Mouse (Mus musculus) E14TG2a.4 (cell line): Measurements from ENCODE around the gene Yars.

Experiments used
- H3K27me3 ChIP-seq: 2 replicates; pipeline ENCODE4 v1.6.1; 2014; ENCODE audit warnings: low read length, control low read depth; ENCODE audit not compliant: insufficient read depth
- H3K36me3 ChIP-seq: 2 replicates; pipeline ENCODE4 v1.6.1; 2014; ENCODE audit warnings: low read length, control low read depth; ENCODE audit not compliant: insufficient read depth
- H3K4me1 ChIP-seq: replicated peaks from 2 replicates; pipeline ENCODE4 v1.6.1; 2014; ENCODE audit warnings: low read depth, low read length, control low read depth
- H3K4me3 ChIP-seq: replicated peaks from 2 replicates; pipeline ENCODE4 v1.5.1; 2014; ENCODE audit warnings: mild to moderate bottlenecking, low read length
- H3K9me3 ChIP-seq: 2 replicates; pipeline ENCODE4 v1.6.1; 2014; ENCODE audit warnings: low read length, control low read depth
- CTCF ChIP-seq: conservative IDR thresholded peaks from 2 replicates; pipeline ENCODE4 v1.5.1; 2014; ENCODE audit warnings: low read length
- NANOG ChIP-seq: IDR thresholded peaks from 2 replicates; pipeline ENCODE4 v1.6.1; 2014; ENCODE audit warnings: borderline replicate concordance, low read length, mixed read lengths
- POU5F1 ChIP-seq: IDR thresholded peaks from 2 replicates; pipeline ENCODE4 v1.6.1; 2014; ENCODE audit warnings: low read length, borderline replicate concordance

Yars gene

GRCm38 (mm10) chr4:129248243-129248767 lies 58.7 kb downstream of the Yars start:
- Histone ChIP-seq H3K27me3 (peaks cover 59% of the 10 kb centered on the region), H3K36me3 (no peaks in the 10 kb centered on the region), H3K4me1 (peaks cover 85% of the 10 kb centered on the region), H3K9me3 (no peaks in the 10 kb centered on the region), H3K4me3 (peak overlapping the region; percentile 84)
- no peak for TF ChIP-seq POU5F1

- Histone ChIP-seq H3K27me3 (peaks cover 68% of the 10 kb centered on the region), H3K4me3 (peak overlapping the region; percentile 65; the same call in 1 of the 2 replicates), H3K9me3 (no peaks in the 10 kb centered on the region), H3K36me3 (no peaks in the 10 kb centered on the region), H3K4me1 (peaks cover 79% of the 10 kb centered on the region)
- TF ChIP-seq POU5F1: no peak
- TF ChIP-seq NANOG: no peak
- no peak for TF ChIP-seq CTCF
Observed at GRCm38 (mm10) chr4:129249288-129249687, 59.7 kb downstream of the Yars start.

DNA sequence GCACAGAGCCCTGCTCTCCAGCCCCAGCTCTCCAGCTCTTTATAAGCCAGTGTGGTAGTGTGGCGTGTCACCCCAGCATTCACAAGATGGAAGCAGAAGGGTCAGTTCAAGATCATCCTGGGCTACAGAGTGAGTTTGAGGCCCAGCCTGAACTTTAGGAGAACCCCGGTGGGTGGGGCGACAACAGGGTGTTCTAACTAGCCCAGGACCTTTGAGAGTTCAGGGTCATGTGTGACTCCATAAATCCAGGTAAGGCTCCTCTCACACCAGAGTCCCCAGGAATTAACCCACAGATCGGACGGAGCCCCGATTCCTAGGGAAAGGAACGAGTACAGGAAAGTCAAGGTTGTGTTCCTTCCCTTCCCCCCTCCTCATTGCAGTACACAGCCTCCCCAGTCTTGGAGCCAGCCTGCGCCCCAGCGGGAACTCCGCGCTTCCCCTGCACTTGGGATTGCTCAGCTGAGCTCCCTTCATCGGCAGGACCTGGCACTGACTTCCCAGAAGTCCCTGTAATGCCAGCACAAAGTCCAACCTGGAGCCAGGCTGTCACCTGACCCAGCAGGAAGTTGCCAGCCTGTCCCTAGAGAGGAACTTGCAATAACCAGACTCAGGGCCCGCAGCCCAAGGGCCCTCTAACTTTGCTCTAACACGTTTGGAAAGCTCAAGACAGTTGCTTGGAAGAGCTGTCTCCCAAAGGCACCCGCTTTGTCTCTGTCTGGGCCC lies 61.4 kb downstream of the Yars start:
- H3K9me3 ChIP-seq: no peaks in the 10 kb centered on the region
- TF ChIP-seq CTCF (no peak), POU5F1 (no peak)
- H3K4me3 ChIP-seq: peak overlapping the region; percentile 54
- peaks cover 64% of the 10 kb centered on the region for H3K4me1 ChIP-seq
- H3K36me3 ChIP-seq: no peaks in the 10 kb centered on the region
- peaks cover 68% of the 10 kb centered on the region for H3K27me3 ChIP-seq

DNA sequence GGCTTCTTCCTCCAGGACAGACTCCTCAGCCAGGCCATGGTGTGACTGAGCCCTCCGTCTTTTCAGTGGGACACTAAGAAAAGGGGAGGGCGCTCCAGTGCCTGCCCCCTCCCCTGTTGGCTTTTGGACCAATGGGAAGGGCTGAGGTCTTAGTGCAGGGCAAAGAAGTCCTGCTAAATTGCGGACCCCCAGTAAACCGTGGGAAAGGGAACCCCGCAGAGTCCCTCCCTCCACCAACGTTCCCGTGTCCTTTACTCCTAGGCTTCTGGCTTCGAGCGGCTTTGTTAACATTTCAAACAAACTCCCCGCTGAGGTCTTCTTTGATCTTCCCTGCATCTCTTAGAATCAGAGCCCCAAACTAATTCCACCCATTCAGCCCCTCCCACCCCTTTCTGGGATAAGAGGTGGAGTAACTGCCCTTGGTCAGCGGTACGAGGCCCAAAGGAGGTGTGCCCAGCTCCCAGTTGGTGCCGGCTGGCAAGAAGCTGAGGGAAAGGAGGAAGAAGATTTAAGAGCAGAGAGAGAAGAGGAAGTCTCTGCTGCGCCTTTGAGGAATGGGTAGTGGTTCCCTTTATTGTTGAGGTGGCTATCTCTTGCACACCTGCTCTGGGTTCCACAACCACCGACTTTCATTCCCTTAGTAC lies 62.0 kb downstream of the Yars start:
- Histone ChIP-seq H3K9me3 (no peaks in the 10 kb centered on the region), H3K4me1 (peaks cover 63% of the 10 kb centered on the region), H3K4me3 (peak overlapping the region; percentile 54), H3K27me3 (peaks cover 70% of the 10 kb centered on the region), H3K36me3 (no peaks in the 10 kb centered on the region)
- no peak for TF ChIP-seq POU5F1
- TF ChIP-seq CTCF: no peak
- peak; percentile 24; the same call in 1 of the 2 replicates for TF ChIP-seq NANOG

DNA sequence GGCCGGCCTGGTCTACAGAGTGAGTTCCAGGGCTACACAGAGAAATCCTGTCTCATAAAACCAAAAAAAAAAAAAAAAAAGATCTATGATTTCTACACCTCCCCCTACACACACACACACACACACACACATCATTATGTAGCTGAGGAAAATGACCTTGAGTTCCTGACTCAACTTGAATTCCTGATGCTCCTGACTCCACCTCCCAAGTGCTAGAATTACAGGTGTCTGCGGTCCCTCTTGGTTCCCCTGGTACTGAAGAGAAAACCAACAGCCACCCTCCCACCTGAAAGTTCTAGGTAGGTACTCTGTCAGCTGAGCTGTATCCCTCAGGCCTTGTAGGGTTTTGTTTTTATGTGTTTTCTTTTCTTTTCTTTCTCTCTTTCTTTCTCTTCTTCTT lies 62.9 kb downstream of the Yars start:
- no peaks in the 10 kb centered on the region for H3K9me3 ChIP-seq
- peaks cover 64% of the 10 kb centered on the region for H3K27me3 ChIP-seq
- no peaks in the 10 kb centered on the region for H3K36me3 ChIP-seq
- no peak overlapping the region for H3K4me3 ChIP-seq
- TF ChIP-seq NANOG (no peak), POU5F1 (no peak), CTCF (no peak)
- peaks cover 58% of the 10 kb centered on the region for H3K4me1 ChIP-seq

- H3K27me3 ChIP-seq: peaks cover 47% of the 10 kb centered on the region
- H3K36me3 ChIP-seq: no peaks in the 10 kb centered on the region
- TF ChIP-seq NANOG (no peak), CTCF (no peak), POU5F1 (no peak)
- H3K4me1 ChIP-seq: peaks cover 55% of the 10 kb centered on the region
- H3K9me3 ChIP-seq: no peaks in the 10 kb centered on the region
- H3K4me3 ChIP-seq: no peak overlapping the region
Observed at GRCm38 (mm10) chr4:129254571-129254970, 65.0 kb downstream of the Yars start.

GRCm38 (mm10) chr4:129256450-129257380 lies 67.2 kb downstream of the Yars start:
- no peak overlapping the region for H3K4me3 ChIP-seq

DNA sequence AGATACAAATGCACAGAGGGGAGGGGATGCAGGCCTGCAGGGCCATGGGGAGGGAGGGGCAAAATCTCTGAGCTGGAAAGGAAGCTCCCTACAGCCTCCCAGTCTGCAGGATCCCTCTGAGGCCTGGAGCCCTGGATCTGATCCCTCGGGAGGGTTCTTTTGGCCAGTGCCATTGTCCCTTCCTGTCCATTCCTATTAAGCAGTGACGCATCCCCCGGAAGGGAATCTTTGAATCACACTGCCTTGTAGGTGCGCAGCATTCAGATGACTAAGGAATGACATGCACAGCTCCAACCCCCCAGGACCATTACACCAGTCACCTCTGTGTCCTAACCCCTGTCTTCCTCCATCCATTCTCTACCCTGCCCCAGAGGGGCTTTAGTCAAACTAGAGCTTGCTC lies 69.5 kb downstream of the Yars start:
- Histone ChIP-seq H3K27me3 (peaks cover 18% of the 10 kb centered on the region), H3K36me3 (no peaks in the 10 kb centered on the region), H3K9me3 (no peaks in the 10 kb centered on the region), H3K4me3 (no peak overlapping the region), H3K4me1 (peaks cover 65% of the 10 kb centered on the region)
- no peak for TF ChIP-seq CTCF
- no peak for TF ChIP-seq POU5F1
- no peak for TF ChIP-seq NANOG

More at GRCm38 (mm10) chr4:129256450-129257380, 67.2 kb downstream of the Yars start:
- H3K36me3 ChIP-seq: no peaks in the 10 kb centered on the region
- no peaks in the 10 kb centered on the region for H3K9me3 ChIP-seq
- H3K27me3 ChIP-seq: peaks cover 34% of the 10 kb centered on the region
- TF ChIP-seq NANOG: no peak
- TF ChIP-seq CTCF: no peak
- no peak for TF ChIP-seq POU5F1
- peaks cover 54% of the 10 kb centered on the region for H3K4me1 ChIP-seq
